ENCODE assay signal across 9 mouse cellular contexts in genomic region chr5:135806555-135807262, GRCm38 (mm10). TPM values are rescaled to one million over a fixed set of nuclear protein-coding genes. Genes with fewer than 3 reads are reported as not detected.
DNase-seq lines count a peak whose midpoint lies in the region; ATAC-seq and TF ChIP-seq lines count a peak whose summit lies in the region.
"Had no signal": no experiment of that assay in that cellular context is flagged by ENCODE, and none has a peak within 500 bp of the region (broad histone marks: within the 10 kb centered on the region; RNA-seq: fewer than 3 reads in every experiment).

TSS of gene Srrm3 (plus strand) at chr5:135806890.

- no peak within 1 kb of the TSS for H3K27ac ChIP-seq in liver, postnatal 0 days (ENCODE audit: low read depth)
- H3K27ac ChIP-seq in neural tube, embryonic 14.5 days (ENCODE audit: low read depth, low read length): peak within 1 kb of the TSS; percentile 72
- no peak within 1 kb of the TSS for H3K27ac ChIP-seq in testis, adult 2 months (ENCODE audit: control insufficient read depth, insufficient read depth, low read depth, low read length)
- H3K27ac ChIP-seq: heart, embryonic 15.5 days had no signal

- no peak for TF ChIP-seq EP300 in liver, postnatal 0 days (IDR thresholded peaks at IDR 0.05; ENCODE audit: low read depth)

- no peaks in the 10 kb centered on the region for H3K36me3 ChIP-seq in liver, postnatal 0 days (replicated peaks; ENCODE audit: insufficient read depth, low read length)
- no peaks in the 10 kb centered on the region for H3K36me3 ChIP-seq in neural tube, embryonic 14.5 days (ENCODE audit: control insufficient read depth, insufficient read depth, low read length)
- no peaks in the 10 kb centered on the region for H3K36me3 ChIP-seq in testis, adult 2 months (ENCODE audit: control insufficient read depth, insufficient read depth, low read length)
- H3K36me3 ChIP-seq: heart, embryonic 15.5 days had no signal

- H3K27me3 ChIP-seq in liver, postnatal 0 days (ENCODE audit: insufficient read depth, low read length): no peaks in the 10 kb centered on the region
- no peaks in the 10 kb centered on the region for H3K27me3 ChIP-seq in neural tube, embryonic 14.5 days (ENCODE audit: control insufficient read depth, insufficient read depth, low read length)
- no peaks in the 10 kb centered on the region for H3K27me3 ChIP-seq in testis, adult 2 months (ENCODE audit: control insufficient read depth, insufficient read depth, low read length)

- peak; percentile 93 for DNase-seq in CD8-positive naive resting alpha-beta T cell, adult 2 months (ENCODE audit: low read depth in 2 of 2, low spot score in 2 of 2)
- DNase-seq in c-Kit-negative CD71-positive TER-119-positive erythroid progenitor cells, embryonic 14.5 days (ENCODE audit: low read depth, low spot score): peak; percentile 42
- DNase-seq in fibroblast of lung, adult 2 months (ENCODE audit: low read depth): peak; percentile 63
- peak; percentile 92 to 97 for DNase-seq in heart, postnatal 10 days
- DNase-seq in kidney, postnatal 4 days: peak; percentile 96 to 97
- DNase-seq in liver, postnatal 0 days: peak; percentile 93

- peak; percentile 100 for TF ChIP-seq CTCF in liver, postnatal 0 days (IDR thresholded peaks at IDR 0.05; ENCODE audit: low read depth)
- peak; percentile 100 for TF ChIP-seq CTCF in testis, adult 2 months (IDR thresholded peaks at IDR 0.05; ENCODE audit: control insufficient read depth, insufficient read depth, insufficient replicate concordance, low read depth, low read length)

- no peak within 1 kb of the TSS for H3K4me2 ChIP-seq in liver, postnatal 0 days (ENCODE audit: low read depth, low read length)
- H3K4me2 ChIP-seq in neural tube, embryonic 14.5 days (ENCODE audit: low read depth, low read length): peak within 1 kb of the TSS; percentile 73
- H3K4me2 ChIP-seq: heart, embryonic 15.5 days had no signal

- intact Hi-C loops in heart, postnatal 10 days (cut with DNase I): loop anchor here (5.0 kb wide), 1 partner anchor 36 kb away; no protein-coding TSS in a partner anchor

- no peak within 1 kb of the TSS for H3K4me3 ChIP-seq in liver, postnatal 0 days (ENCODE audit: low read depth, low read length)
- H3K4me3 ChIP-seq in neural tube, embryonic 14.5 days (ENCODE audit: low read depth, low read length): peak within 1 kb of the TSS; percentile 66
- no peak within 1 kb of the TSS for H3K4me3 ChIP-seq in testis, adult 2 months (ENCODE audit: control insufficient read depth, low read depth, low read length)
- H3K4me3 ChIP-seq: heart, embryonic 15.5 days had no signal

- no peak for TF ChIP-seq POLR2A in testis, adult 2 months (IDR thresholded peaks at IDR 0.05; ENCODE audit: control insufficient read depth, low read depth, low read length)

- no peaks in the 10 kb centered on the region for H3K4me1 ChIP-seq in liver, postnatal 0 days (ENCODE audit: insufficient read depth)
- peaks cover 9% of the 10 kb centered on the region for H3K4me1 ChIP-seq in neural tube, embryonic 14.5 days (ENCODE audit: control insufficient read depth, insufficient read depth, low read length)
- H3K4me1 ChIP-seq in testis, adult 2 months (ENCODE audit: control insufficient read depth, insufficient read depth, low read length): peaks cover 9% of the 10 kb centered on the region

- no peaks in the 10 kb centered on the region for H3K9me3 ChIP-seq in liver, postnatal 0 days (ENCODE audit: low read length)
- H3K9me3 ChIP-seq in neural tube, embryonic 14.5 days (ENCODE audit: control insufficient read depth, low read length): no peaks in the 10 kb centered on the region
- H3K9me3 ChIP-seq: heart, embryonic 15.5 days had no signal

- no peak within 1 kb of the TSS for H3K9ac ChIP-seq in liver, postnatal 0 days (replicated peaks)
- H3K9ac ChIP-seq in neural tube, embryonic 14.5 days (replicated peaks; ENCODE audit: low read depth, low read length): peak within 1 kb of the TSS; percentile 87
- H3K9ac ChIP-seq: heart, embryonic 15.5 days had no signal

- ATAC-seq in liver, postnatal 0 days: peak; percentile 84
- peak; percentile 71 for ATAC-seq in neural tube, embryonic 14.5 days (ENCODE audit: low read depth)

- 4% methylated on average over 29 of the region's 29 CpGs for WGBS in liver, postnatal 0 days (ENCODE audit: insufficient replicate concordance)
- whole genome bisulfite sequencing in neural tube, embryonic 14.5 days: 3% methylated on average over 29 of the region's 29 CpGs

RNA-seq across cellular contexts. Expression of gene Srrm3, which starts in this region (rescaled TPM):
- under 1 TPM; 0.24 to 0.25 TPM for total RNA-seq in heart, postnatal 10 days (2021)
- not detected in 2 replicates for polyA plus RNA-seq in liver, postnatal 0 days (2015; fragmentation: Nextera tagmentation; extraction: Ambion mirVana)
- 61.0 and 65.9 TPM in 2 replicates for polyA plus RNA-seq in neural tube, embryonic 14.5 days (2014; fragmentation: Nextera tagmentation; extraction: Ambion mirVana)
- 0.10 and 0.12 TPM in 2 replicates for polyA plus RNA-seq in testis, adult 2 months (2012; rRNA removed)

Comparison
In these comparisons a context has a peak if more than half of its experiments do, and no peak if none do; other contexts are left out.
1. RNA of gene Srrm3 (polyA plus RNA-seq): 61.0 to 65.9 TPM in neural tube, embryonic 14.5 days; 0.10 to 0.12 TPM in testis, adult 2 months and not detected in liver, postnatal 0 days; every median in the first group is over 10 times any median in the second.
2. Peak in DNase-seq in heart, postnatal 10 days; RNA of the gene not detected or under 1 TPM.
3. Peak in DNase-seq and ATAC-seq in liver, postnatal 0 days; RNA of the gene not detected or under 1 TPM.
4. DNase-seq: peak in every context shown above with its lines; median percentile 96 in kidney, postnatal 4 days; 94 in heart, postnatal 10 days; 93 in CD8-positive naive resting alpha-beta T cell, adult 2 months; 93 in liver, postnatal 0 days; 63 in fibroblast of lung, adult 2 months; 42 in c-Kit-negative CD71-positive TER-119-positive erythroid progenitor cells, embryonic 14.5 days.